Mouse (Mus musculus): Measurements from ENCODE around the gene Stip1. TPM values are rescaled to one million over a fixed set of nuclear protein-coding genes. Genes with fewer than 3 reads are reported as not detected.
"Not testable (repeated sequence)": the region's sequence is repeated elsewhere in the genome, so short reads cannot be mapped to it uniquely, and the experiment has no call there.

Stip1 gene
- polyA plus RNA-seq, 1 experiment from 2014 or later: 175 TPM

- ATAC-seq (ENCODE audit: insufficient number of reproducible peaks, insufficient read depth, low FRiP score, low read depth): no peak
- no peaks in the 10 kb centered on the region for H3K27me3 ChIP-seq (ENCODE audit: control insufficient read depth, insufficient read depth, low read length)
- H3K4me2 ChIP-seq (ENCODE audit: low read length): peak overlapping the region; percentile 78
- 61% methylated on average over 14 of the region's 14 CpGs for WGBS
- peak overlapping the region; percentile 79 to 81 for H3K27ac ChIP-seq (replicated peaks in 1 of 2; ENCODE audit: control insufficient read depth in 1 of 2, insufficient read depth in 1 of 2, low read depth in 2 of 2, low read length in 2 of 2)
- peaks cover 20 to 38% of the 10 kb centered on the region in 2 experiments for H3K4me1 ChIP-seq (ENCODE audit: control insufficient read depth in 2 of 2, insufficient read depth in 2 of 2, low read length in 2 of 2)
- peak overlapping the region; percentile 75 for H3K9ac ChIP-seq (ENCODE audit: low read length)
- H3K36me3 ChIP-seq (ENCODE audit: control insufficient read depth, insufficient read depth, low read length): peaks cover 9% of the 10 kb centered on the region; the same call in 1 of the 2 replicates
- no peaks in the 10 kb centered on the region for H3K9me3 ChIP-seq (ENCODE audit: control insufficient read depth, low read length)
- peak overlapping the region; percentile 52 to 61 for H3K4me3 ChIP-seq (ENCODE audit: control insufficient read depth in 1 of 2, insufficient read depth in 1 of 2, low read depth in 1 of 2, low read length in 2 of 2)
Measured at GRCm38 (mm10) chr19:6993011-6993770, 46.6 kb downstream of the Stip1 start.

- Histone ChIP-seq H3K4me2 (ENCODE audit: low read length) (peak within 1 kb of the TSS; percentile 78), H3K4me1 (ENCODE audit: control insufficient read depth in 2 of 2, insufficient read depth in 2 of 2, low read length in 2 of 2) (peaks cover 25 to 40% of the 10 kb centered on the region in 2 experiments), H3K27me3 (ENCODE audit: control insufficient read depth, insufficient read depth, low read length) (no peaks in the 10 kb centered on the region), H3K9me3 (ENCODE audit: control insufficient read depth, low read length) (no peaks in the 10 kb centered on the region), H3K27ac (replicated peaks in 1 of 2; ENCODE audit: control insufficient read depth in 1 of 2, insufficient read depth in 1 of 2, low read depth in 2 of 2, low read length in 2 of 2) (peak within 1 kb of the TSS; percentile 79 to 81), H3K4me3 (ENCODE audit: control insufficient read depth in 1 of 2, insufficient read depth in 1 of 2, low read depth in 1 of 2, low read length in 2 of 2) (peak within 1 kb of the TSS; percentile 52 to 72), H3K9ac (ENCODE audit: low read length) (peak within 1 kb of the TSS; percentile 81), H3K36me3 (ENCODE audit: control insufficient read depth, insufficient read depth, low read length) (peaks cover 9% of the 10 kb centered on the region; the same call in 1 of the 2 replicates)
- peak; percentile 89 for ATAC-seq (ENCODE audit: insufficient number of reproducible peaks, insufficient read depth, low FRiP score, low read depth)
- WGBS: 2% methylated on average over 37 of the region's 37 CpGs
Measured at GRCm38 (mm10) chr19:6992011-6992858, 47.5 kb downstream of the Stip1 start, which contains the start of gene Dnajc4. TSS of gene Dnajc4 (minus strand) at chr19:6992572.

GRCm38 (mm10) chr19:6991166-6991565, 48.6 kb downstream of the Stip1 start:
- H3K9me3 ChIP-seq (ENCODE audit: control insufficient read depth, low read length); H3K4me2 ChIP-seq (ENCODE audit: low read length); ATAC-seq (ENCODE audit: insufficient number of reproducible peaks, insufficient read depth, low FRiP score, low read depth); H3K27me3 ChIP-seq (ENCODE audit: control insufficient read depth, insufficient read depth, low read length); H3K27ac ChIP-seq (replicated peaks in 1 of 2; ENCODE audit: control insufficient read depth in 1 of 2, insufficient read depth in 1 of 2, low read depth in 2 of 2, low read length in 2 of 2); H3K36me3 ChIP-seq (ENCODE audit: control insufficient read depth, insufficient read depth, low read length); H3K4me3 ChIP-seq (ENCODE audit: control insufficient read depth in 1 of 2, insufficient read depth in 1 of 2, low read depth in 1 of 2, low read length in 2 of 2); H3K9ac ChIP-seq (ENCODE audit: low read length): not testable (repeated sequence)
- peaks cover 21 to 35% of the 10 kb centered on the region in 2 experiments for H3K4me1 ChIP-seq (ENCODE audit: control insufficient read depth in 2 of 2, insufficient read depth in 2 of 2, low read length in 2 of 2)
- WGBS: 88% methylated on average over 6 of the region's 6 CpGs

GRCm38 (mm10) chr19:6990712-6991111, 49.1 kb downstream of the Stip1 start:
- Histone ChIP-seq H3K4me2 (ENCODE audit: low read length) (no peak overlapping the region), H3K9me3 (ENCODE audit: control insufficient read depth, low read length) (no peaks in the 10 kb centered on the region), H3K9ac (ENCODE audit: low read length) (no peak overlapping the region), H3K4me1 (ENCODE audit: control insufficient read depth in 2 of 2, insufficient read depth in 2 of 2, low read length in 2 of 2) (peaks cover 24 to 40% of the 10 kb centered on the region in 2 experiments), H3K27me3 (ENCODE audit: control insufficient read depth, insufficient read depth, low read length) (no peaks in the 10 kb centered on the region), H3K4me3 (ENCODE audit: control insufficient read depth in 1 of 2, insufficient read depth in 1 of 2, low read depth in 1 of 2, low read length in 2 of 2) (no peak overlapping the region), H3K27ac (replicated peaks in 1 of 2; ENCODE audit: control insufficient read depth in 1 of 2, insufficient read depth in 1 of 2, low read depth in 2 of 2, low read length in 2 of 2) (no peak overlapping the region), H3K36me3 (ENCODE audit: control insufficient read depth, insufficient read depth, low read length) (peaks cover 12% of the 10 kb centered on the region)
- 86% methylated on average over 6 of the region's 6 CpGs for WGBS
- ATAC-seq (ENCODE audit: insufficient number of reproducible peaks, insufficient read depth, low FRiP score, low read depth): no peak

GRCm38 (mm10) chr19:6989251-6989650, 50.5 kb downstream of the Stip1 start:
- 90% methylated on average over 8 of the region's 8 CpGs for WGBS
- ATAC-seq (ENCODE audit: insufficient number of reproducible peaks, insufficient read depth, low FRiP score, low read depth): no peak
- Histone ChIP-seq H3K4me2 (ENCODE audit: low read length) (no peak overlapping the region), H3K9me3 (ENCODE audit: control insufficient read depth, low read length) (no peaks in the 10 kb centered on the region), H3K9ac (ENCODE audit: low read length) (no peak overlapping the region), H3K4me1 (ENCODE audit: control insufficient read depth in 2 of 2, insufficient read depth in 2 of 2, low read length in 2 of 2) (peaks cover 16 to 30% of the 10 kb centered on the region in 2 experiments), H3K36me3 (ENCODE audit: control insufficient read depth, insufficient read depth, low read length) (peaks cover 25% of the 10 kb centered on the region), H3K4me3 (ENCODE audit: control insufficient read depth in 1 of 2, insufficient read depth in 1 of 2, low read depth in 1 of 2, low read length in 2 of 2) (no peak overlapping the region), H3K27ac (replicated peaks in 1 of 2; ENCODE audit: control insufficient read depth in 1 of 2, insufficient read depth in 1 of 2, low read depth in 2 of 2, low read length in 2 of 2) (no peak overlapping the region), H3K27me3 (ENCODE audit: control insufficient read depth, insufficient read depth, low read length) (no peaks in the 10 kb centered on the region)

- 7% methylated on average over 8 of the region's 8 CpGs for WGBS
- Histone ChIP-seq H3K27me3 (ENCODE audit: control insufficient read depth, insufficient read depth, low read length) (no peaks in the 10 kb centered on the region), H3K4me2 (ENCODE audit: low read length) (peak overlapping the region; percentile 75), H3K27ac (replicated peaks in 1 of 2; ENCODE audit: control insufficient read depth in 1 of 2, insufficient read depth in 1 of 2, low read depth in 2 of 2, low read length in 2 of 2) (peak overlapping the region; percentile 91 to 98), H3K4me1 (ENCODE audit: control insufficient read depth in 2 of 2, insufficient read depth in 2 of 2, low read length in 2 of 2) (peaks cover 12 to 24% of the 10 kb centered on the region in 2 experiments), H3K9ac (ENCODE audit: low read length) (peak overlapping the region; percentile 90), H3K36me3 (ENCODE audit: control insufficient read depth, insufficient read depth, low read length) (peaks cover 33% of the 10 kb centered on the region), H3K4me3 (ENCODE audit: control insufficient read depth in 1 of 2, insufficient read depth in 1 of 2, low read depth in 1 of 2, low read length in 2 of 2) (peak overlapping the region; percentile 69 to 81), H3K9me3 (ENCODE audit: control insufficient read depth, low read length) (no peaks in the 10 kb centered on the region)
- no peak; the same call in 1 of the 2 replicates for ATAC-seq (ENCODE audit: insufficient number of reproducible peaks, insufficient read depth, low FRiP score, low read depth)
Measured at GRCm38 (mm10) chr19:6987904-6988285, 51.9 kb downstream of the Stip1 start.

GRCm38 (mm10) chr19:6987061-6987903, 52.5 kb downstream of the Stip1 start, which contains the start of gene Vegfb:
TSS of gene Vegfb (minus strand) at chr19:6987651.
- H3K36me3 ChIP-seq (ENCODE audit: control insufficient read depth, insufficient read depth, low read length): peaks cover 39% of the 10 kb centered on the region
- peak within 1 kb of the TSS; percentile 91 to 98 for H3K27ac ChIP-seq (replicated peaks in 1 of 2; ENCODE audit: control insufficient read depth in 1 of 2, insufficient read depth in 1 of 2, low read depth in 2 of 2, low read length in 2 of 2)
- peak within 1 kb of the TSS; percentile 69 to 81 for H3K4me3 ChIP-seq (ENCODE audit: control insufficient read depth in 1 of 2, insufficient read depth in 1 of 2, low read depth in 1 of 2, low read length in 2 of 2)
- peak; percentile 53 for ATAC-seq (ENCODE audit: insufficient number of reproducible peaks, insufficient read depth, low FRiP score, low read depth)
- peak within 1 kb of the TSS; percentile 75 for H3K4me2 ChIP-seq (ENCODE audit: low read length)
- WGBS: under 1% methylated on average over 75 of the region's 85 CpGs
- H3K27me3 ChIP-seq (ENCODE audit: control insufficient read depth, insufficient read depth, low read length): no peaks in the 10 kb centered on the region
- H3K9ac ChIP-seq (ENCODE audit: low read length): peak within 1 kb of the TSS; percentile 90
- H3K9me3 ChIP-seq (ENCODE audit: control insufficient read depth, low read length): no peaks in the 10 kb centered on the region
- H3K4me1 ChIP-seq (ENCODE audit: control insufficient read depth in 2 of 2, insufficient read depth in 2 of 2, low read length in 2 of 2): peaks cover 12 to 22% of the 10 kb centered on the region in 2 experiments

Measured in heart, embryonic 14.5 days (tissue).